Comparison of ENCODE assay signal across 8 mouse cellular contexts in the genomic region with DNA sequence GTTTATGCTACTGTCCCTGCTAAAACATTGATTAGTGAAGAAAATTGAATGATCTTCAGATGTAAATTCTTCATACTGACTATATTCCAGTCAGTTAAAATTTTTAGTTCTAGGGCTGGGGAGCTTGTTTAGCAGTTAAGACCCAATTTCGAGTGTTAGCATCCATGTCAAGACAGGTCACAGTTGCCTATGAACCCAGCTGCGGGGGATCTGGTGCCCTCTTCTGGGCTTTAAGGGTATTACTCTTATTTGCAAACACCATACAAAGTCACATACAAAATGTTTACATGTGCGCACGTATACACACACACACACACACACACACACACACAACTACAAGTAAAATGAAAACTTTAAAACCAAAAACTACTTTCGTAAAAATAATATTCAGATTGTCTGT. TPM values are rescaled to one million over a fixed set of nuclear protein-coding genes. Genes with fewer than 3 reads are reported as not detected.
DNase-seq lines count a peak whose midpoint lies in the region; ATAC-seq lines count a peak whose summit lies in the region.

No protein-coding gene starts in this region.

- WGBS in hindbrain, embryonic 14.5 days = 54% methylated on average over 5 of the region's 5 CpGs
- WGBS in hindbrain, embryonic 16.5 days = 55% methylated on average over 5 of the region's 5 CpGs

- ATAC-seq in hindbrain, embryonic 14.5 days (ENCODE audit: low FRiP score) = no peak
- ATAC-seq in hindbrain, embryonic 16.5 days = no peak
- ATAC-seq in erythroid progenitor cell, adult 5-6 weeks (replicated peaks; ENCODE audit: low FRiP score, poor library complexity, severe bottlenecking) = peak; percentile 85

- no peak overlapping the region for H3K4me2 ChIP-seq in hindbrain, embryonic 14.5 days (replicated peaks)
- no peak overlapping the region for H3K4me2 ChIP-seq in hindbrain, embryonic 16.5 days (ENCODE audit: low read length)

- no peak overlapping the region for H3K9ac ChIP-seq in hindbrain, embryonic 14.5 days
- H3K9ac ChIP-seq in hindbrain, embryonic 16.5 days (ENCODE audit: low read depth, low read length) = no peak overlapping the region

- H3K27ac ChIP-seq in hindbrain, embryonic 14.5 days = no peak overlapping the region
- H3K27ac ChIP-seq in hindbrain, embryonic 16.5 days (ENCODE audit: low read depth, low read length) = no peak overlapping the region

- no peaks in the 10 kb centered on the region for H3K27me3 ChIP-seq in hindbrain, embryonic 14.5 days (ENCODE audit: control insufficient read depth, insufficient read depth, low read length)
- no peaks in the 10 kb centered on the region for H3K27me3 ChIP-seq in hindbrain, embryonic 16.5 days (replicated peaks; ENCODE audit: control insufficient read depth, insufficient read depth, low read length)

- DNase-seq in hindbrain, embryonic 14.5 days (ENCODE audit: low spot score) = peak; percentile 50
- peak; percentile 70 for DNase-seq in CD4-positive helper T cell, adult 2 months (ENCODE audit: low read depth, low spot score)
- peak; percentile 67 for DNase-seq in NIH3T3 (ENCODE audit: low read depth)
- DNase-seq in lung, postnatal 36 days = peak; percentile 62
- DNase-seq in thymus, postnatal 4 days = peak; percentile 46
- DNase-seq in layer of hippocampus, postnatal 36 days = no peak

- no peak overlapping the region for H3K4me3 ChIP-seq in hindbrain, embryonic 14.5 days (replicated peaks; ENCODE audit: low read length)
- no peak overlapping the region for H3K4me3 ChIP-seq in hindbrain, embryonic 16.5 days (ENCODE audit: low read length)

- no peaks in the 10 kb centered on the region for H3K4me1 ChIP-seq in hindbrain, embryonic 14.5 days (replicated peaks; ENCODE audit: control insufficient read depth, insufficient read depth, low read length)
- H3K4me1 ChIP-seq in hindbrain, embryonic 16.5 days (ENCODE audit: control insufficient read depth, insufficient read depth, low read depth, low read length) = no peaks in the 10 kb centered on the region

- H3K36me3 ChIP-seq in hindbrain, embryonic 14.5 days (replicated peaks; ENCODE audit: control insufficient read depth, insufficient read depth) = peaks cover 89% of the 10 kb centered on the region
- peaks cover 34% of the 10 kb centered on the region for H3K36me3 ChIP-seq in hindbrain, embryonic 16.5 days (ENCODE audit: control insufficient read depth, insufficient read depth, low read length)

- H3K9me3 ChIP-seq in hindbrain, embryonic 14.5 days (ENCODE audit: control insufficient read depth, low read length) = no peaks in the 10 kb centered on the region
- no peaks in the 10 kb centered on the region for H3K9me3 ChIP-seq in hindbrain, embryonic 16.5 days (ENCODE audit: control insufficient read depth, low read length)

RNA-seq across cellular contexts. Expression of gene Acbd5, which starts 24.2 kb away (rescaled TPM):
- 64.1 and 67.2 TPM in 2 replicates for polyA plus RNA-seq in hindbrain, embryonic 14.5 days (2014; fragmentation: Nextera tagmentation; extraction: Ambion mirVana)
- 68.2 and 79.7 TPM in 2 replicates for polyA plus RNA-seq in hindbrain, embryonic 16.5 days (2015; fragmentation: Nextera tagmentation; extraction: Ambion mirVana)
- total RNA-seq in erythroid progenitor cell, adult 5-6 weeks (2015; ENCODE audit: low replicate concordance) = 13.3 and 21.8 TPM in 2 replicates
- total RNA-seq in erythroid progenitor cell, adult 5-6 weeks (2017; ENCODE audit: low replicate concordance) = 33.2 and 37.1 TPM in 2 replicates
- 10 to 100 TPM; 84.9 to 94.1 TPM for total RNA-seq in layer of hippocampus, postnatal 36 days (2021)

RNA-seq across cellular contexts. Expression of gene Abi1, which starts 52.2 kb away (rescaled TPM):
- polyA plus RNA-seq in hindbrain, embryonic 14.5 days (2014; fragmentation: Nextera tagmentation; extraction: Ambion mirVana) = 62.2 and 67.9 TPM in 2 replicates
- polyA plus RNA-seq in hindbrain, embryonic 16.5 days (2015; fragmentation: Nextera tagmentation; extraction: Ambion mirVana) = 63.1 and 64.8 TPM in 2 replicates
- 75.9 and 81.4 TPM in 2 replicates for total RNA-seq in erythroid progenitor cell, adult 5-6 weeks (2015; ENCODE audit: low replicate concordance)
- 57.6 and 59.4 TPM in 2 replicates for total RNA-seq in erythroid progenitor cell, adult 5-6 weeks (2017; ENCODE audit: low replicate concordance)
- total RNA-seq in layer of hippocampus, postnatal 36 days (2021) = 100 to 1,000 TPM; 216 to 228 TPM

Comparison
In these comparisons a context has a peak if more than half of its experiments do, and no peak if none do; other contexts are left out.
1. DNase-seq: peak in hindbrain, embryonic 14.5 days (single experiment), CD4-positive helper T cell, adult 2 months (single experiment), NIH3T3 (single experiment), lung, postnatal 36 days (single experiment) and thymus, postnatal 4 days (single experiment); none in layer of hippocampus, postnatal 36 days (0 of 2).